Mouse (Mus musculus): Measurements from ENCODE around the gene Pbp2. TPM values are rescaled to one million over a fixed set of nuclear protein-coding genes. Genes with fewer than 3 reads are reported as not detected.

Pbp2 gene
- not detected in 2 replicates for polyA plus RNA-seq (2012; ENCODE audit: low replicate concordance)

DNA sequence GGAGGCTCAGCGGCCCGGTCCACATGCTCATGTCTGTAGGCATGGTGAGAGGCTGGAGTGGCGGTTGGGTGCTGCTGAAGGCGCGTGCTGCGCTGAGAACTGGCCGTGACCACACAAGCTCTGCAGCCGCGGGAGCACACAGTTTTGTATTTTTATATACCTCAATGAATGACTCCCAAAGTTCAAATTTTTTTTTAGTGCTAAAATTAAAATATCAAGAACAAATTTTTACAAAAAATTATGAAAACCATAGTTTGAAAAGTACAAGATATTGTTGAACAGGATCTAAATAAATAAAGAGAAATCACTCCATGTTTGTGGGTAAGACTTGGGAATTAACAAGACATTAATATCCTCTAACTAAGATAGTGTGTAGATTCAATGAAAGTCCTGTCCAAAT lies at the start of gene Pbp2:
Gene Pbp2, minus strand, starts transcription at position 101 of the 400 bp plus-strand sequence.

Other genes with a start within 250 kb of the Pbp2 start
- 0.06 TPM in 1 of 2 replicates, not detected in the other for gene Gprc5a, start 244.8 kb downstream of the Pbp2 start, polyA plus RNA-seq (2012; ENCODE audit: low replicate concordance)
- gene Gprc5d, start 192.1 kb downstream of the Pbp2 start, polyA plus RNA-seq (2012; ENCODE audit: low replicate concordance) = not detected in 2 replicates
- 5.9 and 10.5 TPM in 2 replicates for gene Fam234b, start 112.4 kb downstream of the Pbp2 start, polyA plus RNA-seq (2012; ENCODE audit: low replicate concordance)
- 4.0 and 17.0 TPM in 2 replicates for gene Hebp1, start 112.4 kb downstream of the Pbp2 start, polyA plus RNA-seq (2012; ENCODE audit: low replicate concordance)
- 0.13 and 0.21 TPM in 2 replicates for gene Gsg1, start 56.1 kb downstream of the Pbp2 start, polyA plus RNA-seq (2012; ENCODE audit: low replicate concordance)
- 1.3 and 2.4 TPM in 2 replicates for gene Emp1, start 52.1 kb upstream of the Pbp2 start, polyA plus RNA-seq (2012; ENCODE audit: low replicate concordance)